Mouse (Mus musculus) G1E (cell line): ENCODE data around the gene Lingo2. TPM values are rescaled to one million over a fixed set of nuclear protein-coding genes. Genes with fewer than 3 reads are reported as not detected.

Experiments
- ATAC-seq: 2 replicates; pipeline ENCODE4 v1.8.0; 2016; ENCODE audit warnings: mild to moderate bottlenecking; ENCODE audit not compliant: insufficient number of reproducible peaks, poor library complexity, low FRiP score, severe bottlenecking; ENCODE audit errors: extremely low read depth
- DNase-seq: peaks from one replicate; pipeline ENCODE4 v3.0.0; 2012; ENCODE audit warnings: low spot score
- H3K27me3 ChIP-seq: 2 replicates; pipeline ENCODE4 v1.6.1; 2012; ENCODE audit warnings: mild to moderate bottlenecking, low read length, inconsistent platforms; ENCODE audit not compliant: insufficient read depth
- H3K36me3 ChIP-seq: replicated peaks from 2 replicates; pipeline ENCODE3; 2012; ENCODE audit warnings: mild to moderate bottlenecking, inconsistent platforms
- H3K4me1 ChIP-seq: 2 replicates; pipeline ENCODE4 v1.6.1; 2012; ENCODE audit warnings: low read depth, low read length, inconsistent platforms, mixed read lengths; ENCODE audit not compliant: insufficient read depth
- H3K4me3 ChIP-seq: 2 replicates; pipeline ENCODE4 v1.5.1; 2012; ENCODE audit warnings: low read depth, mild to moderate bottlenecking, inconsistent platforms, low read length, moderate library complexity, mixed read lengths
- H3K9me3 ChIP-seq: replicated peaks from 2 replicates; pipeline ENCODE4 v1.6.1; 2012; ENCODE audit warnings: inconsistent platforms
- CTCF ChIP-seq: IDR thresholded peaks from 2 replicates; pipeline ENCODE4 v1.5.1; 2012; ENCODE audit warnings: low read depth, low read length, inconsistent platforms, mixed read lengths
- GATA1 ChIP-seq: IDR thresholded peaks from 2 replicates; pipeline ENCODE4 v1.6.1; 2012; ENCODE audit warnings: borderline replicate concordance, low read length, inconsistent platforms, mixed read lengths
- GATA2 ChIP-seq: IDR thresholded peaks from 2 replicates; pipeline ENCODE4 v1.6.1; 2012; ENCODE audit warnings: low read depth, low read length, inconsistent platforms, borderline replicate concordance
- POLR2AphosphoS5 ChIP-seq: IDR thresholded peaks from 2 replicates; pipeline ENCODE4 v1.6.1; 2012; ENCODE audit warnings: low read depth, low read length, inconsistent platforms; ENCODE audit not compliant: insufficient replicate concordance
- TAL1 ChIP-seq: conservative IDR thresholded peaks from 2 replicates; pipeline ENCODE4 v1.6.1; 2012; ENCODE audit warnings: low read depth, low read length, inconsistent platforms, mixed read lengths
- polyA plus RNA-seq: library from polyadenylated mRNA; stranded (reverse); fragments of >175 nt; gene quantifications from 2 replicates; pipeline ENCODE4 v1.2.3, GENCODE M21; 2012
- total RNA-seq, 2 experiments: library from RNA; stranded (forward) in 1 of 2; stranded (reverse) in 1 of 2; fragments of 200-1000 nt in 1 of 2; fragments of >200 nt in 1 of 2; fragmentation: Nextera tagmentation in 1 of 2; gene quantifications; 2 replicates each; pipeline ENCODE4 v1.2.3; 2014 to 2017

The Lingo2 gene
- total and polyA plus RNA-seq, 3 experiments: 0.16 TPM; not detected in 2

GRCm38 (mm10) chr4:36331741-36332140 lies 619.8 kb downstream of the Lingo2 start:
- H3K4me3 ChIP-seq: no peak overlapping the region
- ATAC-seq (no peak), DNase-seq (no peak)
- TF ChIP-seq GATA1: no peak
- TF ChIP-seq CTCF: no peak
- no peak for TF ChIP-seq GATA2
- no peak for TF ChIP-seq TAL1
- H3K36me3 ChIP-seq: no peaks in the 10 kb centered on the region
- no peaks in the 10 kb centered on the region for H3K9me3 ChIP-seq
- no peaks in the 10 kb centered on the region for H3K27me3 ChIP-seq
- H3K4me1 ChIP-seq: no peaks in the 10 kb centered on the region

- TF ChIP-seq GATA2 (no peak), POLR2AphosphoS5 (no peak), TAL1 (no peak), GATA1 (no peak), CTCF (no peak)
- no peak for ATAC-seq
- no peak overlapping the region for H3K4me3 ChIP-seq
Measured at GRCm38 (mm10) chr4:36325603-36326002, 625.9 kb downstream of the Lingo2 start.

GRCm38 (mm10) chr4:36313067-36313466 lies 638.5 kb downstream of the Lingo2 start:
- no peaks in the 10 kb centered on the region for H3K4me1 ChIP-seq
- no peak for ATAC-seq
- H3K4me3 ChIP-seq: no peak overlapping the region
- TF ChIP-seq GATA1: no peak
- TF ChIP-seq CTCF: no peak
- no peak for TF ChIP-seq POLR2AphosphoS5
- TF ChIP-seq GATA2: no peak
- no peak for TF ChIP-seq TAL1
- DNase-seq: no peak
- no peaks in the 10 kb centered on the region for H3K27me3 ChIP-seq
- H3K9me3 ChIP-seq: no peaks in the 10 kb centered on the region
- no peaks in the 10 kb centered on the region for H3K36me3 ChIP-seq

More at GRCm38 (mm10) chr4:36325603-36326002, 625.9 kb downstream of the Lingo2 start:
- DNase-seq: no peak
- H3K36me3 ChIP-seq: no peaks in the 10 kb centered on the region
- H3K9me3 ChIP-seq: no peaks in the 10 kb centered on the region
- no peaks in the 10 kb centered on the region for H3K27me3 ChIP-seq
- no peaks in the 10 kb centered on the region for H3K4me1 ChIP-seq

- no peak for ATAC-seq
- no peak for DNase-seq
- no peak for TF ChIP-seq POLR2AphosphoS5
- no peak for TF ChIP-seq CTCF
- TF ChIP-seq GATA1: no peak
- TF ChIP-seq TAL1: no peak
- no peak for TF ChIP-seq GATA2
- H3K36me3 ChIP-seq: no peaks in the 10 kb centered on the region
- no peaks in the 10 kb centered on the region for H3K27me3 ChIP-seq
- H3K4me3 ChIP-seq: no peak overlapping the region
- no peaks in the 10 kb centered on the region for H3K4me1 ChIP-seq
- no peaks in the 10 kb centered on the region for H3K9me3 ChIP-seq
Measured at GRCm38 (mm10) chr4:36311431-36311830, 640.1 kb downstream of the Lingo2 start.

GRCm38 (mm10) chr4:36305228-36305627 lies 646.3 kb downstream of the Lingo2 start:
- TF ChIP-seq TAL1 (no peak), CTCF (no peak), GATA2 (no peak), GATA1 (no peak), POLR2AphosphoS5 (no peak)
- ATAC-seq (no peak), DNase-seq (no peak)
- H3K36me3 ChIP-seq: no peaks in the 10 kb centered on the region
- no peaks in the 10 kb centered on the region for H3K27me3 ChIP-seq
- H3K9me3 ChIP-seq: no peaks in the 10 kb centered on the region
- H3K4me3 ChIP-seq: no peak overlapping the region
- no peaks in the 10 kb centered on the region for H3K4me1 ChIP-seq

GRCm38 (mm10) chr4:36289701-36290053 lies 661.9 kb downstream of the Lingo2 start:
- H3K4me3 ChIP-seq: no peak overlapping the region
- H3K27me3 ChIP-seq: no peaks in the 10 kb centered on the region
- no peaks in the 10 kb centered on the region for H3K4me1 ChIP-seq
- no peaks in the 10 kb centered on the region; the same call in 1 of the 2 replicates for H3K9me3 ChIP-seq
- TF ChIP-seq GATA1 (no peak), GATA2 (no peak), TAL1 (no peak), CTCF (no peak), POLR2AphosphoS5 (no peak)
- DNase-seq (no peak), ATAC-seq (no peak)
- no peaks in the 10 kb centered on the region for H3K36me3 ChIP-seq
